Mouse (Mus musculus): Measurements from ENCODE around the gene Lyplal1.

Lyplal1 gene

GRCm38 (mm10) chr1:186041841-186042240, 75.3 kb downstream of the Lyplal1 start:
- DNase-seq (ENCODE audit: low read depth in 1 of 2, low spot score in 2 of 2), result no peak

Data from monocyte, adult 2 months (primary cell).